Mouse (Mus musculus): ENCODE measurements at regions not wholly inside any gene's neighbourhood (a gene's known extent, or its start where the extent isn't known, plus 50 kb on each side); places are given as distances from the start of the nearest gene placed in this dataset.

GRCm38 (mm10) chr13:29027146-29027545, 73.6 kb upstream of the Sox4 start:
- intact Hi-C loops (cut with DNase I): no loop called here
- no peak for DNase-seq (ENCODE audit: low spot score)

DNA sequence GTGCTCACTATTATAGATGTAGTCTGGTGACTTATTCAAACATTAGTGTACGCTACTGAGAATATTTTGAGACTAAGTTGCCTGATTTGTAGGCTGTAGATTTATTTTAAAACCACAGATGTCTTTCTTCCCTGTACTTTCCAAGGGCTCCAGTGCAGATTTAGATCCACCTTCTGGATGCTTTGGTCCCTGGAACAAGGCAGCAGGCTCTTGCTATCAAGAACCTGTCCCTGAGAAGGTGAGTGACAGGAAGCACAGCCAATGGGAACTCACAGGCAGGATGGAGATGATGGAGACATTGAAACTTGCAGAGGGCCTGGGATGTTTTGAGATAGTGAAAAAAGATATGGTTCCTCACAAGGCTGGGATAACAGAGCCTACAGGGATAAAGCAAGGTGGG, 70.0 kb upstream of the Sox4 start:
- no peak for DNase-seq (ENCODE audit: low spot score)
- intact Hi-C loops (cut with DNase I): no loop called here

- intact Hi-C loops (cut with DNase I): no loop called here
- no peak for DNase-seq (ENCODE audit: low spot score)
Measured at GRCm38 (mm10) chr13:29019839-29020238, 66.3 kb upstream of the Sox4 start.

DNA sequence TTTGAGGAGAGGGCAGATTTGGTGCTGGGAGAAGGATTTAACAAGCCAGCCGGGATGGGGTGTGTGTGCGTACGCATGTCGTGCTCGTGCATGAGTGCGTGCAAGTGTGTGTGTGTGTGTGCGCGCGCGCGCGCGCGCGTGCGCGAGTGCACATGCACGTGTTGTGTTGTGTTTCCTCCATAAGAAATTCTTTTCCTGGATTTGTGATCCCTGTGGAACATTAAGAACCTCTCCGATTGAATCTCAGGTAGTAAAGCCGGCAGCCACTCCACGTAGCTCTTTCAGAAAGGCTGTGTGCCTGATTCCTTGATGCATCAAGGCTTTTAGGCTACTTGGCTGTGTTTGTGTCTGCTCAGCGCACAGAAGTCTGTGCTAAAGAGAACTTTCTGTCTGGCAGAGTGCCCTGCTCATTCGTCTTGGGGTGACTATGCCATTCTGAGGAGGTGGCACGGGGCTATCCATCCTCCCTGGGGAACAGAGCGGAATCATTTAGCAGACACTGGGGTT, 62.7 kb upstream of the Sox4 start:
- DNase-seq (ENCODE audit: low spot score): no peak

DNA sequence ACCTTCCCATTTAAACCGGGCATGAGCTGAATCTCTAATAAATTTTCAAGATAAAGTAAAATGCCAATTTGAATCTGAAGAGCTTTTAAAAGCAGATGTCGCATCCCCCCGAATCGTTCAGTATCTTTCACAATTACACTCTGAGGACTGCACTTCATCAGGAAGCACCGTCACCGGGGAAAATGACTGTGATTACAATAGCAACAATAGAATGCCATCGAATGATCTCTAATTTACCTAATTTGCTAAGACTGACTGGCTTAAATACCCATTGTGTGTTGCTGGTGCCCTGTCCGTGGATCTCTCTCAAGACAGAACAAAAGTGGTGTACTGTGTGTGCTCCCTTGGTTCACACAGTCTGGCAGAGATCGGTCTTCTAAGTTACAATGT, 62.1 kb upstream of the Sox4 start:
- no peak for DNase-seq (ENCODE audit: low spot score)
- intact Hi-C loops (cut with DNase I): no loop called here

More for the DNA sequence above, 62.7 kb upstream of the Sox4 start:
- intact Hi-C loops (cut with DNase I): no loop called here

GRCm38 (mm10) chr13:29014827-29015604, 61.5 kb upstream of the Sox4 start:
- intact Hi-C loops (cut with DNase I): no loop called here
- no peak for DNase-seq (ENCODE audit: low spot score)

- DNase-seq (ENCODE audit: low spot score): no peak
- intact Hi-C loops (cut with DNase I): no loop called here
Measured at GRCm38 (mm10) chr13:29014066-29014826, 60.7 kb upstream of the Sox4 start.

GRCm38 (mm10) chr13:29006467-29006866, 53.0 kb upstream of the Sox4 start:
- intact Hi-C loops (cut with DNase I): no loop called here
- no peak for DNase-seq (ENCODE audit: low spot score)

Measured in heart, postnatal 25 days (tissue).